Mouse (Mus musculus): ENCODE measurements around the gene Apol7a. TPM values are rescaled to one million over a fixed set of nuclear protein-coding genes. Genes with fewer than 3 reads are reported as not detected.
"Not testable (repeated sequence)": the region's sequence is repeated elsewhere in the genome, so short reads cannot be mapped to it uniquely, and the experiment has no call there.

The Apol7a gene
- polyA plus RNA-seq, 1 experiment, result 0.19 TPM

DNA sequence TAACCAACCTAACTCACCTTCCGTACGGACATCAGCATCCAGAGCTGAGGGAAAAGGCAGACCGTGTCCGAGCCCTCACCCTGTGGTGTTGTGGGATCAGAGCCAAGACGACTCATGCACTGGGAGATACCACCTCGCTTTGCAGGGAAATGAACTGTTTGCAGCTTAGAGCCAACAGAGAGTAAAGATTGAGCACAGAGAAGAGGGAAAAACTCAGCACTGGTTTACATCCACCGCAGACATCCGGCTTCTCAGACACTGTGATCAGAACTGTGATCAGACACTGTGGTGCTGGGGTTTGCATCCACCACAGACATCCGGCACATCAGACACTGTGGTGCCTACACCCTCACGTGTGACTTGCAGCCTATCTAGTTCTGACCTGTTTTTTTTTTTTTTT lies 7.5 kb upstream of the Apol7a start:
- DNase-seq, result peak; percentile 71
- H3K27me3 ChIP-seq (ENCODE audit: control insufficient read depth, insufficient read depth, low read length); H3K27ac ChIP-seq (ENCODE audit: control insufficient read depth, insufficient read depth, low read length); H3K36me3 ChIP-seq (ENCODE audit: control insufficient read depth, insufficient read depth, low read length); H3K4me1 ChIP-seq (replicated peaks; ENCODE audit: control insufficient read depth, insufficient read depth, low read length); H3K4me3 ChIP-seq (ENCODE audit: control insufficient read depth, insufficient read depth, low read length): not testable (repeated sequence)
- WGBS, result 71% methylated on average over 10 of the region's 10 CpGs

DNA sequence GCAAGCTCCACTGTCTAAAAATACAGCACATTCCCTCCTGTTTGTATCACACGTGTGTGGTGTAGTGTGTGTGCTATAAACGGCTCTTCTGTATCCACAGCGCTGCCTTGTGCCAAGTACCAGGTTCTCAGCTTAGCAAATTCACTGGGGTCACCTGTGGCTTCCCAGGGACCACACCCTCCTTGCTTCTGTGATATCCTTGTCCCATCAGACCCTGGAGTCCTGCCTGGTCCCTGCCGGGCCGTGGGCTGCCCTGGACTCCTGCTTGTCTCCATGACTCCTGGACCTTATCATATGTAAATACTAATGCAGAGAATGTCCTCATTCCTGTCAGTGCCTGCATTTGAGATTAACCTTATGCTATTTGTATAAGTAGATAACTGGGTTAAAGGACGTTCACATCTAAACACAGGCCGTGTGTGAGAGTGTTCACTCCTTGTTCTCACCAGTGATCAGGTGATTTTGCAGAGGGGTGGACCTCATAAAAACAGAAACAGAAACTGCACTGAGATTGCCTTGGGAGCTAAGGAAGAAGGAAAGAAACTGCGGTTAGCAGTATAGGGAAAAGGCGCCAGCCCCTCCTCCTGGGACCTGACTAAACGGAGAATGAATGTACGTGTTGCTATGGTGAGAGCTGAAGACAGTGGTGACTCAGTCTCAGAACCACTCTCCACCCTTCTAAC lies 1.3 kb downstream of the Apol7a start:
- H3K27me3 ChIP-seq (ENCODE audit: control insufficient read depth, insufficient read depth, low read length); H3K36me3 ChIP-seq (ENCODE audit: control insufficient read depth, insufficient read depth, low read length); H3K4me1 ChIP-seq (replicated peaks; ENCODE audit: control insufficient read depth, insufficient read depth, low read length); H3K4me3 ChIP-seq (ENCODE audit: control insufficient read depth, insufficient read depth, low read length); H3K27ac ChIP-seq (ENCODE audit: control insufficient read depth, insufficient read depth, low read length); DNase-seq: not testable (repeated sequence)
- 83% methylated on average over 11 of the region's 11 CpGs for WGBS

DNA sequence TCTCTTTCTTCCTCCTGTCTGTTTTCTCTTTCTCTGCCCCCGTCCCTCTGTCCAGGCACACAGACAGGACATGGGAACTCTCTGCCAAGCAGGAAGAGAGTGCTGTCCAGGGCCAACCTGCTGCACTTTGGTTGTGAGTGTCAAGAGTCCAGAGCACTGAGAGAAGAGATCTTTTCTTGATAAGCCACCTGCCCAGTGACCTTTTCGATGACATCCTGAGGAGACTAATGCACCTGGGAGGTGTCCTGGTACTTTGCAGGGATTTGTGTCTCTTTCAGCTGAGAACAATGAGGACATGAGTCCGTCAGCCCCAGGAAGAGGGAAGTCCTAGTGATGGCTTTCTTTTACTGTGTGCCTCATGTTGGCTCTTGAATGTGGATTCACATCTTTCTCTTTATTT lies 5.1 kb downstream of the Apol7a start:
- H3K4me1 ChIP-seq (replicated peaks; ENCODE audit: control insufficient read depth, insufficient read depth, low read length); DNase-seq; H3K27ac ChIP-seq (ENCODE audit: control insufficient read depth, insufficient read depth, low read length); H3K27me3 ChIP-seq (ENCODE audit: control insufficient read depth, insufficient read depth, low read length); H3K36me3 ChIP-seq (ENCODE audit: control insufficient read depth, insufficient read depth, low read length); H3K4me3 ChIP-seq (ENCODE audit: control insufficient read depth, insufficient read depth, low read length): not testable (repeated sequence)
- 54% methylated on average over 3 of the region's 3 CpGs for WGBS

DNA sequence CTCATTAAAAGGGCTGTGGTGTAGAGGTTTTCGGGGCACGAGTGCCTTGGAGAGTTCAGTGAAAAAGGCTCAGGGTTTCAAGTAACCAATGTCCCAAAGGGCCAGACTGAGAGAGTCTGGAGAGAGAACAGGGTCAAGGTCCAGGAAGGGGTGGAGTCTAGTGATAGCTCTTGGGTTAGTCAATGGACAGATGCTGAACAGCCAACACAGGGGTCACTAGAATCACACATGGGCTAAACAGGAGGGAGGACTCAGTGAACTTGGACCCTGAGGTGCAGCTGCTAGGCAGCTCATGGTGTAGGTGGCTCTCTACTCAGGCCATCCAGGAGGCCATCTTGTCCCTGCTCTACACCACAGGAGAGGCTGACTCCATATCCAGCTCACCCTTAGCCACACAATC lies 11.4 kb downstream of the Apol7a start:
- WGBS, result 88% methylated on average over 2 of the region's 2 CpGs
- H3K36me3 ChIP-seq (ENCODE audit: control insufficient read depth, insufficient read depth, low read length), result no peaks in the 10 kb centered on the region

DNA sequence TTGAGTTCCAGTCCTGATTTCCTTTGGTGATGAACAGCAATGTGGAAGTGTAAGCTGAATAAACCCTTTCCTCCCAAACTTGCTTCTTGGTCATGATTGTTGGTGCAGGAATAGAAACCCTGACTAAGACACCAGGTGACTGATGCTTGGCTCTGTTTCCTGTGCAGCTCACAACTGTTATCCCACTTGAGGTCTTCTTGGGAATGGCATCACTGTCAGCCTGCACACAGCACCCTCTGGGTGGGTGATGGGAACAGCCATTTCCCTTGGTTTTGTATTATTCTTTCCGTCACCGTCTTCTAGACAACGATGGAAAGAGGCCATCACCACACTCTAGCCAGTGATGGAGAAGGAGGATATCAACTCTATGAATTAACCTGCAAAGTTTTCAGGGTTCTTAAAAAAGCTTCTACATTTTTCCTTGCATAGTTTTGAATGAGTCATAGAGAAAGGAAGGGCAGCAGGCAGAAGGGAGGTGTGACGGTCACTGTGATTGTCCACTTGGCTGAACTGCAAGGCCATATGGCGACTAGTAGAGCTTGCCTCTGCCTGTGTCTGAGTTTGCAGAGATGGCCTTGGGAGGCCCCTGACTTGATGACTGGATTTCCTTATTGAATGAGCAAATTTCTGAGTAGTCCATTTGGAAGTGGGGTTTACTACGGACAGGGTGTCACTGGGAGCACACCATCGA lies 14.4 kb downstream of the Apol7a start:
- no peak for DNase-seq
- 95% methylated on average over 7 of the region's 7 CpGs for WGBS
- no peaks in the 10 kb centered on the region for H3K27me3 ChIP-seq (ENCODE audit: control insufficient read depth, insufficient read depth, low read length)

More for the DNA sequence above, 11.4 kb downstream of the Apol7a start:
- DNase-seq, result no peak
- no peak for TF ChIP-seq POLR2A (IDR thresholded peaks at IDR 0.05; ENCODE audit: control insufficient read depth, extremely low read depth, insufficient read depth, low read length, poor library complexity)
- no peak for TF ChIP-seq CTCF (IDR thresholded peaks at IDR 0.05; ENCODE audit: borderline replicate concordance, control insufficient read depth, extremely low read depth, insufficient read depth, low read length, poor library complexity)
- Histone ChIP-seq H3K27me3 (ENCODE audit: control insufficient read depth, insufficient read depth, low read length) (no peaks in the 10 kb centered on the region), H3K4me1 (replicated peaks; ENCODE audit: control insufficient read depth, insufficient read depth, low read length) (no peaks in the 10 kb centered on the region), H3K4me3 (ENCODE audit: control insufficient read depth, insufficient read depth, low read length) (no peak overlapping the region), H3K27ac (ENCODE audit: control insufficient read depth, insufficient read depth, low read length) (no peak overlapping the region)

DNA sequence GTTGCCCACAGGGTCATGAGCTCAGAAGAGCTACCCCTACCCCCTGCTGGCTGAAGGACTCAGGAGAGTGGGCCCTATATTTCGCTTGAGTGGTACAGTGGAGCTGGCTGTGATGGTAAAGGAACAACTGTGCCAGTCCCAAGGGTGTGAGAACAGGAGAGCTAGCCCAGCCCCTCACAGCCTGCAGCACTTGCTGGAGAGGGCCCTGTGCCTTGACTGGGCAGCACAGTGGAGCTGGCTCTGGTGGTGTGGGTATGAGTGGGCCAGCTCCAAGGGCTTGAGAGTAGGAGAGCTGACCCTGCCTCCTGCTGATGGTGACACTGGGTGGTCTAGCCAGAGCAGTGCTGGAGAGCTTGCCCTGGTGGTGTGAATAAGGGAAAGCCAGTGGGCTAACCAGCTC lies 16.0 kb downstream of the Apol7a start:
- Histone ChIP-seq H3K27me3 (ENCODE audit: control insufficient read depth, insufficient read depth, low read length) (no peaks in the 10 kb centered on the region), H3K36me3 (ENCODE audit: control insufficient read depth, insufficient read depth, low read length) (no peaks in the 10 kb centered on the region), H3K4me3 (ENCODE audit: control insufficient read depth, insufficient read depth, low read length) (no peak overlapping the region), H3K27ac (ENCODE audit: control insufficient read depth, insufficient read depth, low read length) (no peak overlapping the region), H3K4me1 (replicated peaks; ENCODE audit: control insufficient read depth, insufficient read depth, low read length) (no peaks in the 10 kb centered on the region)
- TF ChIP-seq POLR2A (IDR thresholded peaks at IDR 0.05; ENCODE audit: control insufficient read depth, extremely low read depth, insufficient read depth, low read length, poor library complexity), result no peak
- no peak for TF ChIP-seq CTCF (IDR thresholded peaks at IDR 0.05; ENCODE audit: borderline replicate concordance, control insufficient read depth, extremely low read depth, insufficient read depth, low read length, poor library complexity)
- no peak for DNase-seq
- WGBS, result 77% methylated on average over 1 of the region's 1 CpGs

More for the DNA sequence above, 14.4 kb downstream of the Apol7a start:
- Histone ChIP-seq H3K36me3 (ENCODE audit: control insufficient read depth, insufficient read depth, low read length) (no peaks in the 10 kb centered on the region), H3K4me3 (ENCODE audit: control insufficient read depth, insufficient read depth, low read length) (no peak overlapping the region), H3K27ac (ENCODE audit: control insufficient read depth, insufficient read depth, low read length) (no peak overlapping the region), H3K4me1 (replicated peaks; ENCODE audit: control insufficient read depth, insufficient read depth, low read length) (no peaks in the 10 kb centered on the region)
- TF ChIP-seq POLR2A (IDR thresholded peaks at IDR 0.05; ENCODE audit: control insufficient read depth, extremely low read depth, insufficient read depth, low read length, poor library complexity), result no peak
- TF ChIP-seq CTCF (IDR thresholded peaks at IDR 0.05; ENCODE audit: borderline replicate concordance, control insufficient read depth, extremely low read depth, insufficient read depth, low read length, poor library complexity), result no peak

DNA sequence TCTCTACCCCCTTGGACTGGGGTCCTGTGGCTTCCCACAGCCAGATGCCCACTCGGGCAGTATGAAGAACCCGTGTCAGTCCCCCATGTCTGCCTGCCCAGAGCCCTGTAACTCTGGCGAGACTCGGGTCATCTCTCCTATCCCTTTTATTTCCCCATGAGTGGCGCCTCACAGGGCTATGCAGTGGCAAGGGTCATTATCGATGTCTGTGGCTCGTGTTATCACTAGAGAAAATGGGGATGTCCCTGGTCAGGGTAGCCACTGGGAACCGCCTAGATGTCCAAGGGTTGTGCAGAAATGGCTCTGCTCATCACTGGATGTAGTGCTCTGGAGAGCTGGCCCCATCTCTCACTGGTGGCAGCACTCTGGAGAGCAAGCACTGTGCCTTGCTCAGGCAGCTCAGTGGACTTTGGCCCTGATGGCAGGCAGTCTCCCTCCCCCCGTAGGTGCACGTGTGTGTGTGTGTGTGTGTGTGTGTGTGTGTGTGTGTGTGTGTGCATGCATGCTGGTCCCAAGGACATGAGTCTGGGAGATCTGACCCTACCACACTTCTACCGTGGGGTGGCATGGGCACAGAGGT lies 16.5 kb downstream of the Apol7a start:
- TF ChIP-seq CTCF (IDR thresholded peaks at IDR 0.05; ENCODE audit: borderline replicate concordance, control insufficient read depth, extremely low read depth, insufficient read depth, low read length, poor library complexity), result no peak
- TF ChIP-seq POLR2A (IDR thresholded peaks at IDR 0.05; ENCODE audit: control insufficient read depth, extremely low read depth, insufficient read depth, low read length, poor library complexity), result no peak
- Histone ChIP-seq H3K4me1 (replicated peaks; ENCODE audit: control insufficient read depth, insufficient read depth, low read length) (no peaks in the 10 kb centered on the region), H3K4me3 (ENCODE audit: control insufficient read depth, insufficient read depth, low read length) (no peak overlapping the region), H3K27ac (ENCODE audit: control insufficient read depth, insufficient read depth, low read length) (no peak overlapping the region), H3K36me3 (ENCODE audit: control insufficient read depth, insufficient read depth, low read length) (no peaks in the 10 kb centered on the region), H3K27me3 (ENCODE audit: control insufficient read depth, insufficient read depth, low read length) (no peaks in the 10 kb centered on the region)
- 88% methylated on average over 11 of the region's 11 CpGs for WGBS
- DNase-seq, result no peak
